Mouse (Mus musculus) hindbrain, embryonic 14.5 days (tissue): Measurements from ENCODE around the gene Prss30. TPM values are rescaled to one million over a fixed set of nuclear protein-coding genes. Genes with fewer than 3 reads are reported as not detected.
A peak's percentile ranks its signal among the peaks of the same experiment; 100 is the strongest.

Source experiments
- ATAC-seq: fragments of 200-750 bp; cut with Nextera tagmentation; 2 replicates; pipeline ENCODE4 v1.8.0; 2017; ENCODE audit warnings: moderate number of reproducible peaks, mild to moderate bottlenecking, moderate TSS enrichment, moderate library complexity; ENCODE audit not compliant: low FRiP score
- DNase-seq: peaks from one replicate; pipeline ENCODE4 v3.0.0-alpha.2; 2015; ENCODE audit warnings: low spot score
- H3K27ac ChIP-seq: fragments of 300-500 bp; sonication (generic); 2 replicates; pipeline ENCODE4 v1.5.1; 2014; ENCODE audit warnings: mild to moderate bottlenecking, moderate library complexity
- H3K27me3 ChIP-seq: fragments of 300-500 bp; sonication (generic); 2 replicates; pipeline ENCODE4 v1.6.1; 2014; ENCODE audit warnings: mild to moderate bottlenecking, low read length, mixed read lengths; ENCODE audit not compliant: control insufficient read depth, insufficient read depth
- H3K36me3 ChIP-seq: fragments of 300-500 bp; sonication (generic); replicated peaks from 2 replicates; pipeline ENCODE4 v1.6.1; 2014; ENCODE audit not compliant: control insufficient read depth, insufficient read depth
- H3K4me1 ChIP-seq: fragments of 300-500 bp; sonication (generic); replicated peaks from 2 replicates; pipeline ENCODE4 v1.6.1; 2014; ENCODE audit warnings: antibody characterized with exemption, low read length, mixed read lengths; ENCODE audit not compliant: control insufficient read depth, insufficient read depth
- H3K4me2 ChIP-seq: fragments of 300-500 bp; sonication (generic); replicated peaks from 2 replicates; pipeline ENCODE4 v1.6.1; 2014; ENCODE audit warnings: mild to moderate bottlenecking, moderate library complexity
- H3K4me3 ChIP-seq: fragments of 300-500 bp; sonication (generic); replicated peaks from 2 replicates; pipeline ENCODE4 v1.5.1; 2014; ENCODE audit warnings: mild to moderate bottlenecking, low read length
- H3K9ac ChIP-seq: fragments of 300-500 bp; sonication (generic); 2 replicates; pipeline ENCODE4 v1.6.1; 2014
- H3K9me3 ChIP-seq: fragments of 300-500 bp; sonication (generic); 2 replicates; pipeline ENCODE4 v1.6.1; 2016; ENCODE audit warnings: low read length; ENCODE audit not compliant: control insufficient read depth
- WGBS: fragments of 180-500 bp; shearing (Covaris S2); extraction: QIAGEN DNeasy Blood & Tissue Kit; methylation state at CpG from one replicate; pipeline ENCODE4 v1.1.7; 2014; 5-methylcytosine and 5-hydroxymethylcytosine counted together
- polyA plus RNA-seq: library from polyadenylated mRNA; unstranded; fragments of >200 nt; fragmentation: Nextera tagmentation; extraction: Ambion mirVana; gene quantifications from 2 replicates; pipeline ENCODE4 v1.2.1, GENCODE M21; 2014

Gene Prss30
- polyA plus RNA-seq, 1 experiment from 2014 or later, result not detected

- peaks cover 5% of the 10 kb centered on the region; the same call in 1 of the 2 replicates for H3K4me1 ChIP-seq
- H3K27me3 ChIP-seq, result no peaks in the 10 kb centered on the region
- H3K9me3 ChIP-seq, result no peaks in the 10 kb centered on the region
- H3K36me3 ChIP-seq, result no peaks in the 10 kb centered on the region
- peak overlapping the region; percentile 66 for H3K9ac ChIP-seq
- peak overlapping the region; percentile 21 for H3K4me3 ChIP-seq
- WGBS, result 11% methylated on average over 31 of the region's 31 CpGs
- DNase-seq (peak; percentile 95), ATAC-seq (peak; percentile 79)
- no peak overlapping the region for H3K27ac ChIP-seq
- peak overlapping the region; percentile 53 for H3K4me2 ChIP-seq
These were observed 13.4 kb upstream of the Prss30 start for GRCm38 (mm10) chr17:23993559-23994428.

DNA sequence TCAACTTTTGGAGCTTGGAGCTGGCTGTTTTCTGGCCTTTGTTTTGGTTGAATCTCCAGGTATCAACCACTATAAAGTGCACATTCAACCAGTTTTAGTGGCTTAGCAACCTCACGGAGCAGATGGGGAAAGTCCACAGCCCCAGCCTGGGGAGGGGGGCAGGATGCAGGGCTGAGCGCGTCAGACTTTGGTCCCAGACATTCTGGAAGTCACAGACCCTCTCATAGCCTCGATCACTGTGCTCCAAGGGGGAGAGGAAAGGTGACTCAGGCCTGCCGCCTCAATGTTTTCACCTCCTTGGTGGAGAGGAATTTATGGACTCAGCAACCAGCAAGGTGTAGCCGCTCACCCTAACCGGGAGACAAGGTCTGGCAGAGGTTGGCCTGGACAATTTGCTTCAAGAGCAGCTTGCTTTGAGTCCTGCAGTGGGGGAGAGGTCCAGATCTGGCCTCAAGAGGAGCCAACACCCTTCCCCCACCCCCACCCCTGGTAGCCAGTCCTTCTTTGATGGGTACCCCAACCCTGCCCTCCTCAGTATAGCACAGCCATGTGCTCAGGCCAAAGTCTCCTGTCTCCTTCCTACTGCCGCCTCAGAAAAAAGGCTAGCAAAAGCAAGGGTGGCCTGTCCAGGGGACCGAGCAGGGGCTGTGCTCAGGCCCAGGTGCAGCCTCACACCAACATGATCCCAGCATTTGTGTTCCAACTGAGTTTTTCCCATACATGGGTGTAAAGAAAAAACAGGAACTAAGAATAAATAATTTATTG lies 12.6 kb upstream of the Prss30 start:
- no peak overlapping the region for H3K27ac ChIP-seq
- peak overlapping the region; percentile 46; the same call in 1 of the 2 replicates for H3K9ac ChIP-seq
- H3K4me1 ChIP-seq, result peaks cover 5% of the 10 kb centered on the region; the same call in 1 of the 2 replicates
- H3K4me3 ChIP-seq, result peak overlapping the region; percentile 21
- peak overlapping the region; percentile 53 for H3K4me2 ChIP-seq
- H3K27me3 ChIP-seq, result no peaks in the 10 kb centered on the region
- DNase-seq, result no peak
- WGBS, result 75% methylated on average over 9 of the region's 9 CpGs
- H3K36me3 ChIP-seq, result no peaks in the 10 kb centered on the region
- no peaks in the 10 kb centered on the region for H3K9me3 ChIP-seq
- ATAC-seq, result peak; percentile 67

- Histone ChIP-seq H3K9ac (no peak overlapping the region), H3K36me3 (no peaks in the 10 kb centered on the region), H3K27ac (no peak overlapping the region), H3K9me3 (no peaks in the 10 kb centered on the region), H3K4me2 (no peak overlapping the region), H3K4me3 (no peak overlapping the region), H3K4me1 (peaks cover 5% of the 10 kb centered on the region; the same call in 1 of the 2 replicates), H3K27me3 (no peaks in the 10 kb centered on the region)
- 59% methylated on average over 2 of the region's 2 CpGs for WGBS
- DNase-seq (no peak), ATAC-seq (no peak)
These were observed 9.4 kb upstream of the Prss30 start for GRCm38 (mm10) chr17:23989802-23990201.

DNA sequence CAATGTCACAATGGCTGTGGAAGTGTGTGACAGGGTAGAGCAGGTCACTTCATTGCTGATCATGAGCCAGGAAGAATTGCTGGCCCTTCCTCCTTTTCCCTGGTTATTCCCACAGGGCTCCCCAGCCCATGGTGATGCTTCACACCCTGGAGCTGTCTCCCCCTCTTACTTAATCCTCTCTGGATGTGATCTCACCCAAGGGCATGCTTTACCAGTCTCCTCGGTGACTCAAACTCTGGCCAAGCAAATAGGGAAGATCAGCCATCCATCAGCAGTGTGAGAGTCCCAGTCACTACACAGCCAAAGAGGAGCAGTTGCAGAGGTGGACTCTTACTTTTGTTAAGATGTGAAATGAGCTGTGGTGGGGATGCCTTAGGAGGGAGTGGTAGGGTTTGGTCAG lies 4.6 kb upstream of the Prss30 start:
- WGBS, result 79% methylated on average over 1 of the region's 1 CpGs
- Histone ChIP-seq H3K4me3 (no peak overlapping the region), H3K27me3 (no peaks in the 10 kb centered on the region), H3K4me2 (no peak overlapping the region), H3K9ac (no peak overlapping the region), H3K9me3 (no peaks in the 10 kb centered on the region), H3K36me3 (no peaks in the 10 kb centered on the region), H3K27ac (no peak overlapping the region), H3K4me1 (no peaks in the 10 kb centered on the region)
- ATAC-seq, result no peak
- no peak for DNase-seq

DNA sequence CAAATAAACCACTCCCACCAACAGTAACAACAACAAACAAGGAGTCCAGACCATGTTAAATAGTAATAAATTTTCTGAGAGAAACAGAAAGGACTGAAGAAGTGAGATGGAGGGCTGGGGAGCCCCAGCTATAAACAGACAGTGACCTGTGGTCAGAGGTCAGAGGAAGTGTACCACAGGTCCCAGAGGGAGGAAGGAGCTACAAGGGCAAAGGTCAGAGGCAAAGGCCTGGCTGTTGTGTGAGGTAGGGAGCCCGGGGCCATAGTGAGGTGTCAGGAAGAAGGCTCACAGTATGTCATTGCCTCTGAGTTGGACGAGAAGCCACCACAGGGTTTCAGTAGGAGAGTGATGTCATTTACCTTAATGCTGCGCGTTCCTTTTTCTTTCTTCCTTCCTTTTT lies 2.5 kb upstream of the Prss30 start:
- ATAC-seq (no peak), DNase-seq (no peak)
- H3K4me2 ChIP-seq, result no peak overlapping the region
- H3K36me3 ChIP-seq, result no peaks in the 10 kb centered on the region
- H3K4me3 ChIP-seq, result no peak overlapping the region
- no peaks in the 10 kb centered on the region for H3K4me1 ChIP-seq
- no peak overlapping the region for H3K9ac ChIP-seq
- H3K27ac ChIP-seq, result no peak overlapping the region
- H3K27me3 ChIP-seq, result no peaks in the 10 kb centered on the region
- 66% methylated on average over 4 of the region's 4 CpGs for WGBS
- no peaks in the 10 kb centered on the region for H3K9me3 ChIP-seq

DNA sequence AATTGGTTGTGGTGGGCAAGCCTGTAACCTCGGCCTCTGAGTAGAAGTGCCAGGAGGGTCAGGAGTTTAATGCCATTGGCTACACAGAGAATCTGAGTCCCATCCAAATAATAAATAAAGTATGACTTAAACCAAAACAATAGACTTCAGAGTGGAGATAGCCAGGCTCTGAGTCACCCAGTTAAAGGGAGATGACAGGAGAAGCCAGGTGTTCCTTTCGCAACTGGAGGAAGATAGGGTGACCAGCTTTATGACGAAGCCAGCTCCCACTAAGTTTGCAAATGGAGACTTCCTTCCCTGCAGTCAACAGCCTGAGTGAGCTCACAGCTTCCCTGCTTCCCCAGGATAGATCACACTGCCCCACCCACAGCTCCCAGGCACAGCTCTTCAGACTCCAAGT lies 895 bp downstream of the Prss30 start:
- DNase-seq, result no peak
- no peak overlapping the region for H3K27ac ChIP-seq
- H3K36me3 ChIP-seq, result no peaks in the 10 kb centered on the region
- H3K9ac ChIP-seq, result no peak overlapping the region
- no peaks in the 10 kb centered on the region for H3K4me1 ChIP-seq
- 64% methylated on average over 3 of the region's 3 CpGs for WGBS
- no peak overlapping the region for H3K4me3 ChIP-seq
- H3K4me2 ChIP-seq, result no peak overlapping the region
- H3K9me3 ChIP-seq, result no peaks in the 10 kb centered on the region
- H3K27me3 ChIP-seq, result no peaks in the 10 kb centered on the region
- no peak for ATAC-seq

- H3K4me1 ChIP-seq, result no peaks in the 10 kb centered on the region
These were observed 3.7 kb downstream of the Prss30 start for GRCm38 (mm10) chr17:23976665-23977064.

GRCm38 (mm10) chr17:23971315-23971714 lies 9.1 kb downstream of the Prss30 start:
- no peak overlapping the region for H3K4me2 ChIP-seq
- no peak overlapping the region for H3K9ac ChIP-seq
- ATAC-seq (no peak), DNase-seq (no peak)
- no peak overlapping the region for H3K4me3 ChIP-seq
- no peaks in the 10 kb centered on the region for H3K4me1 ChIP-seq
- WGBS, result 84% methylated on average over 9 of the region's 9 CpGs
- no peak overlapping the region for H3K27ac ChIP-seq
- H3K27me3 ChIP-seq, result no peaks in the 10 kb centered on the region
- H3K9me3 ChIP-seq, result no peaks in the 10 kb centered on the region
- H3K36me3 ChIP-seq, result no peaks in the 10 kb centered on the region

More at GRCm38 (mm10) chr17:23976665-23977064, 3.7 kb downstream of the Prss30 start:
- WGBS, result 81% methylated on average over 4 of the region's 4 CpGs
- no peak for ATAC-seq
- Histone ChIP-seq H3K4me3 (no peak overlapping the region), H3K9me3 (no peaks in the 10 kb centered on the region), H3K9ac (no peak overlapping the region), H3K27me3 (no peaks in the 10 kb centered on the region), H3K4me2 (no peak overlapping the region), H3K36me3 (no peaks in the 10 kb centered on the region), H3K27ac (no peak overlapping the region)
- no peak for DNase-seq

DNA sequence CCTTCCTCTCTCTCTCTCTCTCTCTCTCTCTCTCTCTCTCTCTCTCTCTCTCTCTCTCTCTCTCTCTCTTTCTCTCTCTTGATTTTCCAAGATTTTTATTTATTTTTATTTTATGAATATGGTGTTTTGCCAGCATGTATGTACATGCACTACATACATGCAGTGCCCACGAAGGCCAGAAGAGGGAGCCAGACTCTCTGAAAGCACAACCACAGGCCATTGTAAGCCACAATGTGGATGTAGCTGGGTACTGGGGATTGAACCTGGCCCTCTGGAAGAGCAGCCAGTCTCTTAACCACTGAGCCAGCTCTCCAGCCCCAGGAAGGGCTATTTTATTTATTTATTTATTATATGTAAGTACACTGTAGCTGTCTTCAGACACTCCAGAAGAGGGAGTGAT lies 11.1 kb downstream of the Prss30 start:
- H3K36me3 ChIP-seq, result no peaks in the 10 kb centered on the region
- H3K9ac ChIP-seq, result no peak overlapping the region
- H3K4me3 ChIP-seq, result no peak overlapping the region
- H3K4me1 ChIP-seq, result no peaks in the 10 kb centered on the region
- peak; percentile 76 for DNase-seq
- ATAC-seq, result no peak
- no peaks in the 10 kb centered on the region for H3K27me3 ChIP-seq
- no peak overlapping the region for H3K27ac ChIP-seq
- WGBS, result 0% methylated on average over 1 of the region's 1 CpGs
- H3K4me2 ChIP-seq, result no peak overlapping the region
- no peaks in the 10 kb centered on the region for H3K9me3 ChIP-seq
